Mouse (Mus musculus): Measurements from ENCODE around the gene Dnlz. TPM values are rescaled to one million over a fixed set of nuclear protein-coding genes. Genes with fewer than 3 reads are reported as not detected.

The Dnlz gene
- polyA plus RNA-seq, 1 experiment from 2014 or later, result 31.9 TPM

GRCm38 (mm10) chr2:26309739-26310138 is 42.2 kb downstream of the Dnlz start:
- Histone ChIP-seq H3K4me2 (replicated peaks) (0 out of 2 replicates have a peak overlapping the region, but pooled peaks have one; percentile 12), H3K27ac (replicated peaks) (peak overlapping the region; percentile 92), H3K4me3 (replicated peaks) (no peak overlapping the region), H3K9me3 (replicated peaks) (no peaks in the 10 kb centered on the region), H3K9ac (peak overlapping the region; percentile 3; the same call in 1 of the 2 replicates), H3K4me1 (peaks cover 33% of the 10 kb centered on the region), H3K27me3 (no peaks in the 10 kb centered on the region), H3K36me3 (no peaks in the 10 kb centered on the region)
- WGBS, result 4% methylated on average over 10 of the region's 10 CpGs
- ATAC-seq (ENCODE audit: insufficient number of reproducible peaks, low FRiP score, low TSS enrichment, low read depth), result peak; percentile 90

GRCm38 (mm10) chr2:26306702-26307101 is 45.2 kb downstream of the Dnlz start:
- H3K4me3 ChIP-seq (replicated peaks), result no peak overlapping the region
- ATAC-seq (ENCODE audit: insufficient number of reproducible peaks, low FRiP score, low TSS enrichment, low read depth), result no peak
- H3K9ac ChIP-seq, result no peak overlapping the region
- no peaks in the 10 kb centered on the region for H3K36me3 ChIP-seq
- H3K4me1 ChIP-seq, result peaks cover 19% of the 10 kb centered on the region
- H3K9me3 ChIP-seq (replicated peaks), result peaks cover 4% of the 10 kb centered on the region; the same call in 1 of the 2 replicates
- no peak overlapping the region for H3K4me2 ChIP-seq (replicated peaks)
- H3K27me3 ChIP-seq, result no peaks in the 10 kb centered on the region
- H3K27ac ChIP-seq (replicated peaks), result no peak overlapping the region
- 85% methylated on average over 3 of the region's 3 CpGs for WGBS

- ATAC-seq (ENCODE audit: insufficient number of reproducible peaks, low FRiP score, low TSS enrichment, low read depth), result no peak
- H3K36me3 ChIP-seq, result no peaks in the 10 kb centered on the region
- no peak overlapping the region for H3K4me2 ChIP-seq (replicated peaks)
- H3K9ac ChIP-seq, result no peak overlapping the region
- H3K9me3 ChIP-seq (replicated peaks), result peaks cover 4% of the 10 kb centered on the region; the same call in 1 of the 2 replicates
- WGBS, result 59% methylated on average over 2 of the region's 2 CpGs
- H3K4me3 ChIP-seq (replicated peaks), result no peak overlapping the region
- H3K4me1 ChIP-seq, result peaks cover 19% of the 10 kb centered on the region
- H3K27me3 ChIP-seq, result no peaks in the 10 kb centered on the region
- H3K27ac ChIP-seq (replicated peaks), result no peak overlapping the region
These were observed 46.4 kb downstream of the Dnlz start for GRCm38 (mm10) chr2:26305555-26305954.

DNA sequence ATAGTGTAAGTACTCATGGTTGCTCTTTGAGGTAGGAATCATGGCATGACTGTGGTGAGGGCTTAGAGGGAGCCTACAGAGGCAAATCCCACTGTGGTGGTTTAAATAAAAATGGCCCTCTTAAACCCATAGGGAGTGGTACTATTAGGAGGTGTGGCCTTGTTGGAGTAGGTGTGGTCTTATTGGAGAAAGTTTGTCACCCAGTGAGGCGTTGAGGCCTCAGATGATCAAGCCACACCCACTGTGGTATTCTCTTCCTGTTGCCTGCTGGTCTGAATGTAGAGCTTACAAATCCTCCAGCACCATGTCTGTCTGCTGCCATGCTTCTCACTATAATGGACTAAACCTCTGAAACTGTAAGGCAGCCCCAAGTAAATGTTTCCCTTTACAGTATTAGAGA is 47.2 kb downstream of the Dnlz start:
- H3K36me3 ChIP-seq, result no peaks in the 10 kb centered on the region
- H3K4me3 ChIP-seq (replicated peaks), result no peak overlapping the region
- peaks cover 4% of the 10 kb centered on the region; the same call in 1 of the 2 replicates for H3K9me3 ChIP-seq (replicated peaks)
- 67% methylated on average over 1 of the region's 1 CpGs for WGBS
- H3K4me1 ChIP-seq, result peaks cover 22% of the 10 kb centered on the region
- no peak overlapping the region for H3K9ac ChIP-seq
- H3K27me3 ChIP-seq, result 0 out of 2 replicates have a peak, but pooled peaks cover 3% of the 10 kb centered on the region
- H3K4me2 ChIP-seq (replicated peaks), result no peak overlapping the region
- ATAC-seq (ENCODE audit: insufficient number of reproducible peaks, low FRiP score, low TSS enrichment, low read depth), result no peak
- H3K27ac ChIP-seq (replicated peaks), result no peak overlapping the region

GRCm38 (mm10) chr2:26302005-26302503 is 49.9 kb downstream of the Dnlz start:
- WGBS, result 86% methylated on average over 10 of the region's 10 CpGs

GRCm38 (mm10) chr2:26300808-26301174 is 51.1 kb downstream of the Dnlz start:
- H3K9ac ChIP-seq, result no peak overlapping the region
- H3K27ac ChIP-seq (replicated peaks), result 0 out of 2 replicates have a peak overlapping the region, but pooled peaks have one; percentile 8
- H3K4me2 ChIP-seq (replicated peaks), result no peak overlapping the region
- H3K9me3 ChIP-seq (replicated peaks), result peaks cover 4% of the 10 kb centered on the region; the same call in 1 of the 2 replicates
- H3K36me3 ChIP-seq, result no peaks in the 10 kb centered on the region
- ATAC-seq (ENCODE audit: insufficient number of reproducible peaks, low FRiP score, low TSS enrichment, low read depth), result no peak
- peaks cover 7% of the 10 kb centered on the region; the same call in 1 of the 2 replicates for H3K27me3 ChIP-seq
- WGBS, result 0% methylated on average over 3 of the region's 3 CpGs
- H3K4me1 ChIP-seq, result peaks cover 46% of the 10 kb centered on the region
- H3K4me3 ChIP-seq (replicated peaks), result no peak overlapping the region

More at GRCm38 (mm10) chr2:26302005-26302503, 49.9 kb downstream of the Dnlz start:
- H3K36me3 ChIP-seq, result no peaks in the 10 kb centered on the region
- no peak overlapping the region for H3K27ac ChIP-seq (replicated peaks)
- ATAC-seq (ENCODE audit: insufficient number of reproducible peaks, low FRiP score, low TSS enrichment, low read depth), result no peak
- H3K4me2 ChIP-seq (replicated peaks), result no peak overlapping the region
- H3K4me3 ChIP-seq (replicated peaks), result no peak overlapping the region
- no peak overlapping the region for H3K9ac ChIP-seq
- H3K27me3 ChIP-seq, result peaks cover 7% of the 10 kb centered on the region; the same call in 1 of the 2 replicates
- H3K4me1 ChIP-seq, result peaks cover 37% of the 10 kb centered on the region
- H3K9me3 ChIP-seq (replicated peaks), result peaks cover 4% of the 10 kb centered on the region; the same call in 1 of the 2 replicates

GRCm38 (mm10) chr2:26300161-26300807 is 51.6 kb downstream of the Dnlz start:
- ATAC-seq (ENCODE audit: insufficient number of reproducible peaks, low FRiP score, low TSS enrichment, low read depth), result peak; percentile 43

DNA sequence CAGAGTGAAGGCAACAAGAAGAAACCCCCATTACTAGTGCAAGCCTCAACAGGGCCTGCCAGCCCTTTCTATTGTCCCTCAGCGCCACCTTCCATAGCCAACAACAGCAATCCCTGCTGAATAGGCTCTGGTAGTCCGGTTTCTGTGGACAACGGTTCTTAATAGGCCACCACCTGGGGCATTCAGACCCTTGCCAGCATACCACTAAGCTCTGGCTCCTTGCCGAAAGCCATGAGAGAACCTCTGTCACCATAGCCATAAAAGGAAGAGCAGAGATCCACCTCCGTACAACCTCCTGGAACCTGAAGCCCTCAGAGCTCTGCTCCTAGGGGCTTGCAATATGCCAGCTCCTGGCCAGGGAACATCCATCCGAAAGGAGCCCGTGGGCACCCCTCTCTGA is 52.6 kb downstream of the Dnlz start:
- WGBS, result 43% methylated on average over 7 of the region's 7 CpGs
- Histone ChIP-seq H3K9ac (no peak overlapping the region), H3K9me3 (replicated peaks) (peaks cover 4% of the 10 kb centered on the region; the same call in 1 of the 2 replicates), H3K4me1 (peaks cover 46% of the 10 kb centered on the region), H3K27me3 (peaks cover 7% of the 10 kb centered on the region; the same call in 1 of the 2 replicates), H3K27ac (replicated peaks) (peak overlapping the region; percentile 65; the same call in 1 of the 2 replicates), H3K4me3 (replicated peaks) (no peak overlapping the region), H3K4me2 (replicated peaks) (no peak overlapping the region), H3K36me3 (no peaks in the 10 kb centered on the region)
- ATAC-seq (ENCODE audit: insufficient number of reproducible peaks, low FRiP score, low TSS enrichment, low read depth), result no peak

More at GRCm38 (mm10) chr2:26300161-26300807, 51.6 kb downstream of the Dnlz start:
- peaks cover 46% of the 10 kb centered on the region for H3K4me1 ChIP-seq
- H3K27ac ChIP-seq (replicated peaks), result peak overlapping the region; percentile 8; the same call in 1 of the 2 replicates
- H3K9me3 ChIP-seq (replicated peaks), result peaks cover 4% of the 10 kb centered on the region; the same call in 1 of the 2 replicates
- no peak overlapping the region for H3K4me2 ChIP-seq (replicated peaks)
- peaks cover 7% of the 10 kb centered on the region; the same call in 1 of the 2 replicates for H3K27me3 ChIP-seq
- H3K4me3 ChIP-seq (replicated peaks), result no peak overlapping the region
- no peaks in the 10 kb centered on the region for H3K36me3 ChIP-seq
- H3K9ac ChIP-seq, result no peak overlapping the region
- WGBS, result 36% methylated on average over 5 of the region's 5 CpGs

DNA sequence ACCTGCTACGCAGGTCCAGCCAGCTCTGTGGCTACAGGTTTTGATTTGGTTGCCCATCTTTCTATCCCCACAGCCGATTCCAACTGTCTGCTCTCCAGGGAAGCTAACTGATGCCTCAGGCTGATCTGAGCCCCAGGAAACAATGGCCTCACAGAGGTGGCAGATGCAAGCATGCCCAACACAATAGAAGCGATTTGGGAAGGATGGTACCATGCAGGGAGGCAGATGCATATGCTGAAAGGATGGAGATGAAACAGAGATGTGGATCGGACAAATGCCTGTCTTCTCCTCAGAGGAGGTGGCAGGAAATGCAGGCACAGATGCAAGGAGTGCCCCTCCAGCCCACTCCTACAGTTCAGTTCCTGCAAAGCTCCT is 53.1 kb downstream of the Dnlz start:
- Histone ChIP-seq H3K27me3 (peaks cover 7% of the 10 kb centered on the region; the same call in 1 of the 2 replicates), H3K4me2 (replicated peaks) (peak overlapping the region; percentile 38), H3K4me3 (replicated peaks) (no peak overlapping the region; the same call in 1 of the 2 replicates), H3K36me3 (no peaks in the 10 kb centered on the region), H3K9ac (no peak overlapping the region), H3K27ac (replicated peaks) (peak overlapping the region; percentile 65), H3K9me3 (replicated peaks) (no peaks in the 10 kb centered on the region), H3K4me1 (peaks cover 46% of the 10 kb centered on the region)
- no peak for ATAC-seq (ENCODE audit: insufficient number of reproducible peaks, low FRiP score, low TSS enrichment, low read depth)
- 10% methylated on average over 4 of the region's 4 CpGs for WGBS

GRCm38 (mm10) chr2:26298208-26298855 is 53.6 kb downstream of the Dnlz start:
- H3K9me3 ChIP-seq (replicated peaks), result no peaks in the 10 kb centered on the region
- peak; percentile 80 for ATAC-seq (ENCODE audit: insufficient number of reproducible peaks, low FRiP score, low TSS enrichment, low read depth)
- peak overlapping the region; percentile 65 for H3K27ac ChIP-seq (replicated peaks)
- no peaks in the 10 kb centered on the region for H3K36me3 ChIP-seq
- peaks cover 7% of the 10 kb centered on the region; the same call in 1 of the 2 replicates for H3K27me3 ChIP-seq
- 5% methylated on average over 10 of the region's 10 CpGs for WGBS
- no peak overlapping the region; the same call in 1 of the 2 replicates for H3K4me3 ChIP-seq (replicated peaks)
- H3K9ac ChIP-seq, result no peak overlapping the region
- peak overlapping the region; percentile 38 for H3K4me2 ChIP-seq (replicated peaks)
- peaks cover 46% of the 10 kb centered on the region for H3K4me1 ChIP-seq

Data from embryonic facial prominence, embryonic 15.5 days (tissue).